Mouse (Mus musculus) thymus, adult 2 months (tissue): Measurements from ENCODE around the gene Cyp2j7. TPM values are rescaled to one million over a fixed set of nuclear protein-coding genes. Genes with fewer than 3 reads are reported as not detected.

ENCODE experiments used
- DNase-seq: peaks from one replicate; pipeline ENCODE4 v3.0.0; 2021
- H3K27ac ChIP-seq: fragments of 200-500 bp; 2 replicates; pipeline ENCODE4 v1.5.1; 2012; ENCODE audit warnings: low read length, control low read depth; ENCODE audit not compliant: control insufficient read depth, insufficient read depth
- H3K27me3 ChIP-seq: fragments of 200-500 bp; 2 replicates; pipeline ENCODE4 v1.6.1; 2012; ENCODE audit warnings: mild to moderate bottlenecking, low read length, moderate library complexity, mixed read lengths; ENCODE audit not compliant: control insufficient read depth, insufficient read depth
- H3K36me3 ChIP-seq: fragments of 200-500 bp; 2 replicates; pipeline ENCODE4 v1.6.1; 2012; ENCODE audit warnings: mild to moderate bottlenecking, low read length, moderate library complexity; ENCODE audit not compliant: control insufficient read depth, insufficient read depth
- H3K4me1 ChIP-seq: fragments of 200-500 bp; replicated peaks from 2 replicates; pipeline ENCODE4 v1.6.1; 2012; ENCODE audit warnings: low read length; ENCODE audit not compliant: control insufficient read depth, insufficient read depth
- H3K4me3 ChIP-seq: fragments of 200-500 bp; 2 replicates; pipeline ENCODE4 v1.5.1; 2012; ENCODE audit warnings: mild to moderate bottlenecking, low read length, control low read depth, moderate library complexity; ENCODE audit not compliant: control insufficient read depth, insufficient read depth
- CTCF ChIP-seq: fragments of 200-500 bp; IDR thresholded peaks from 2 replicates; pipeline ENCODE4 v1.5.1; 2012; ENCODE audit warnings: mild to moderate bottlenecking, control low read depth, low read length, moderate library complexity, borderline replicate concordance; ENCODE audit not compliant: control insufficient read depth, poor library complexity, insufficient read depth; ENCODE audit errors: extremely low read depth
- POLR2A ChIP-seq: fragments of 200-500 bp; IDR thresholded peaks from 2 replicates; pipeline ENCODE4 v1.6.1; 2012; ENCODE audit warnings: mild to moderate bottlenecking, low read length, control low read depth, moderate library complexity; ENCODE audit not compliant: control insufficient read depth, poor library complexity, insufficient read depth; ENCODE audit errors: extremely low read depth
- WGBS: fragments of 180-500 bp; shearing (Covaris S2); methylation state at CpG from one replicate; pipeline ENCODE4 v1.1.7; 2018; 5-methylcytosine and 5-hydroxymethylcytosine counted together
- polyA plus RNA-seq: library from polyadenylated mRNA; depleted of rRNA; stranded (reverse); fragments of >200 nt; gene quantifications from 2 replicates; pipeline ENCODE4 v1.2.3, GENCODE M21; 2012; rRNA removed

Cyp2j7 gene
- polyA plus RNA-seq, 1 experiment, result not detected

DNA sequence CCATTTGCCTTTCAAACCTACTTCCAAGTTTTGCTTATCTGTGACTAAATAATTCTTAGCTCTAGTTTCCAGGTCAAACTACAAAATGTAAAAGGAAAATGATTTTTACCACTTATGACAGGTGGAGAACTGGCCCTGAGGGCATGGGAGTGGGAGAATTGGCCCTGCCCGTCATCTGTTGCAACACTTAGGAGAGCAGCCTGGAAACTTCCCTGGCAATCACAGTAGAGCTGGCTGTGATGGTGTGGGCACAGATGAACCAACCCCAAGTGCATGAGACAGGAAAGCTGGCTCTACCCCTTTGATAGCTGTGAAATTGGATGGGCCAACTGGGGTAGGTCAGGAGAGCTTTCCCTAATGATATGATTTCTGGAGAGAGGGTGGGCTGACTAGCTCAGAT, 73.6 kb downstream of the Cyp2j7 start:
- Histone ChIP-seq H3K4me1 (no peaks in the 10 kb centered on the region), H3K36me3 (no peaks in the 10 kb centered on the region), H3K27ac (no peak overlapping the region), H3K4me3 (no peak overlapping the region), H3K27me3 (no peaks in the 10 kb centered on the region)
- WGBS, result 95% methylated on average over 1 of the region's 1 CpGs
- no peak for DNase-seq
- no peak for TF ChIP-seq CTCF
- TF ChIP-seq POLR2A, result no peak

- Histone ChIP-seq H3K27ac (no peak overlapping the region), H3K36me3 (no peaks in the 10 kb centered on the region), H3K4me3 (no peak overlapping the region), H3K27me3 (no peaks in the 10 kb centered on the region), H3K4me1 (no peaks in the 10 kb centered on the region)
- 80% methylated on average over 1 of the region's 1 CpGs for WGBS
- no peak for TF ChIP-seq CTCF
- TF ChIP-seq POLR2A, result no peak
- DNase-seq, result no peak
Observed at GRCm38 (mm10) chr4:96161575-96161974, 74.9 kb downstream of the Cyp2j7 start.

Other genes with a start within 250 kb of the Cyp2j7 start
- 0.18 and 0.23 TPM in 2 replicates for gene Cyp2j13, start 159.1 kb downstream of the Cyp2j7 start, polyA plus RNA-seq
- gene Cyp2j12, start 95.5 kb downstream of the Cyp2j7 start, polyA plus RNA-seq, result not detected in 2 replicates
- 0.07 TPM in 1 of 2 replicates, not detected in the other for gene Cyp2j11, start 112.0 kb upstream of the Cyp2j7 start, polyA plus RNA-seq